Mouse (Mus musculus) CD4-positive naive resting alpha-beta T cell, adult 57 days (primary cell): ENCODE results near the gene Dao. TPM values are rescaled to one million over a fixed set of nuclear protein-coding genes. Genes with fewer than 3 reads are reported as not detected.

Source experiments
- total RNA-seq: library from RNA; stranded (reverse); gene quantifications from one replicate; pipeline ENCODE4 v1.2.4, GENCODE M21; 2023

The Dao gene
- not detected for total RNA-seq

GRCm38 (mm10) chr5:114003542-114003941, at the start of gene Dao:
TSS of gene Dao (plus strand) at chr5:114003703.

DNA sequence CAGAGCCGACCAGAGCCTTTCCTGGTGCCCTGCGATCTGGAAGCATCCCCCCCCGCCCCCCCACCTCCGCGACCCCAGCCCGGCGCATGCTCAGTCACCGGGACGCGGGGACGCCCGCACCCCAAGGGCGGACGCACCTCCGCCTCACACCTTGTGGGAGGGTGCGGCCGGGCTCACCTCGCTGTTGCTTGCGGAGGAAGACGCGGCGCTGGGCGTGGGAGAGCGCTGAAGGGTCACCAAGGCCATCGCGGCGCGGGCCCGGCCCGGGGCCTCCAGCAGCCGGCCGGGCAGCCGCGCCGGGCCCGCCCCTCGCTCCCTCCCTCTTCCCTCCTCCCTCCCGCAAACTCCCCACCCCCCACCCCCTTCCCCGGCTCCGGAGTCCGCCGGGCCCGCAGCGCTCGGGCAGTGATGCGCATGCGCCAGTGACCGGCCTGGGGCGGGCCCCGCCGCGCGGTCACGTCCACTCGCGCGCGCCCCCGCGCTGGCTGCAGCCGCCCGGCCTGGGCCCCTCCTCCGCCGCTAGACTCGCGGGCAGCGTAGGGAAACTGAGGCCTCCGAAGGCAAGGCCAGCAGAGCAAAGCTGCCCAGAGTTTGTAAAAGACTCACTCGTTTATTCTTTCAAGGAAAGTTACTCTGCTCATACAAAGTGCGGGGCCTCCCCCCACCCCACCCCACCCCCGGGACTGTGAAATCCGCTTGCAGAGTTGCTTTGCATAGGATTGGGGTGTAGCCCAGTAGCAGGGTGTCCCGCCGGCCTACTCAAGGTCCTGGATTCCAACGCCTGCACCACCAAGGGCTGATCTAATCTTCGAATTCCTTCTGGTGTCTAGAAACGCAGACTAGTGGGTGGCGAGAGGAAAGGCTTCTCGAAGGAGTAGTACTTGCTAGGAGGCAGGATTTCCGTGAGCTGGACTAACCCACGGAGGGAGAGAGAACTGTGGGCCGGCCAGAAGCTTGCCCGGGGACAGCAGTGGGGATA, 9.7 kb upstream of the Dao start, which contains the start of gene Ssh1:
Gene Ssh1, minus strand, starts transcription at position 408 of the 979 bp plus-strand sequence.

GRCm38 (mm10) chr5:114065161-114065560, 61.7 kb downstream of the Dao start, which contains the start of gene Usp30:
TSS of gene Usp30 (plus strand) at chr5:114065461.

Other genes with a start within 250 kb of the Dao start
- 54.8 TPM for gene Sart3, start 231.2 kb upstream of the Dao start, total RNA-seq
- 44.3 TPM for gene Iscu, start 231.0 kb upstream of the Dao start, total RNA-seq
- not detected for gene Tmem119, start 203.2 kb upstream of the Dao start, total RNA-seq
- 398 TPM for gene Selplg, start 171.1 kb upstream of the Dao start, total RNA-seq
- 59.1 TPM for gene Coro1c, start 94.9 kb upstream of the Dao start, total RNA-seq
- 42.1 TPM for gene Ssh1, start 9.8 kb upstream of the Dao start, total RNA-seq
- 20.5 TPM for gene Usp30, start 61.8 kb downstream of the Dao start, total RNA-seq
- not detected for gene Svop, start 87.9 kb downstream of the Dao start, total RNA-seq
- 8.2 TPM for gene Alkbh2, start 124.5 kb downstream of the Dao start, total RNA-seq
- 12.9 TPM for gene Ung, start 126.7 kb downstream of the Dao start, total RNA-seq
- gene Acacb, start 142.8 kb downstream of the Dao start, total RNA-seq, result 13.8 TPM